Mouse (Mus musculus): ENCODE results near the gene Hist1h1d. TPM values are rescaled to one million over a fixed set of nuclear protein-coding genes. Genes with fewer than 3 reads are reported as not detected.
"Not testable (repeated sequence)": the region's sequence is repeated elsewhere in the genome, so short reads cannot be mapped to it uniquely, and the experiment has no call there.

The Hist1h1d gene
- polyA plus RNA-seq, 1 experiment from 2014 or later, result 0.17 TPM

- H3K27me3 ChIP-seq (ENCODE audit: control insufficient read depth, insufficient read depth, low read length), result no peaks in the 10 kb centered on the region
- WGBS, result under 1% methylated on average over 50 of the region's 54 CpGs
- H3K9me3 ChIP-seq (ENCODE audit: control insufficient read depth, low read length), result no peaks in the 10 kb centered on the region
These were observed 2.1 kb downstream of the Hist1h1d start for GRCm38 (mm10) chr13:23554925-23555838.

GRCm38 (mm10) chr13:23555839-23556416, 2.9 kb downstream of the Hist1h1d start:
- Histone ChIP-seq H3K27ac (peak overlapping the region; percentile 88), H3K9me3 (ENCODE audit: control insufficient read depth, low read length) (no peaks in the 10 kb centered on the region), H3K4me1 (replicated peaks; ENCODE audit: control insufficient read depth, insufficient read depth, low read length) (peaks cover 20% of the 10 kb centered on the region), H3K4me2 (replicated peaks) (peak overlapping the region; percentile 83), H3K27me3 (ENCODE audit: control insufficient read depth, insufficient read depth, low read length) (no peaks in the 10 kb centered on the region), H3K36me3 (replicated peaks; ENCODE audit: control insufficient read depth, insufficient read depth) (no peaks in the 10 kb centered on the region), H3K4me3 (replicated peaks; ENCODE audit: low read length) (peak overlapping the region; percentile 46), H3K9ac (peak overlapping the region; percentile 68)
- under 1% methylated on average over 18 of the region's 18 CpGs for WGBS
- DNase-seq (ENCODE audit: low spot score) (peak; percentile 94), ATAC-seq (ENCODE audit: low FRiP score) (peak; percentile 85)

More at GRCm38 (mm10) chr13:23554925-23555838, 2.1 kb downstream of the Hist1h1d start:
- peak; percentile 77 for ATAC-seq (ENCODE audit: low FRiP score)
- peak; percentile 77 for DNase-seq (ENCODE audit: low spot score)
- Histone ChIP-seq H3K27ac (peak overlapping the region; percentile 88), H3K36me3 (replicated peaks; ENCODE audit: control insufficient read depth, insufficient read depth) (no peaks in the 10 kb centered on the region), H3K4me2 (replicated peaks) (peak overlapping the region; percentile 83), H3K4me1 (replicated peaks; ENCODE audit: control insufficient read depth, insufficient read depth, low read length) (peaks cover 25% of the 10 kb centered on the region), H3K9ac (peak overlapping the region; percentile 68), H3K4me3 (replicated peaks; ENCODE audit: low read length) (peak overlapping the region; percentile 46)

- Histone ChIP-seq H3K36me3 (replicated peaks; ENCODE audit: control insufficient read depth, insufficient read depth) (no peaks in the 10 kb centered on the region), H3K9me3 (ENCODE audit: control insufficient read depth, low read length) (no peaks in the 10 kb centered on the region), H3K4me3 (replicated peaks; ENCODE audit: low read length) (no peak overlapping the region), H3K4me1 (replicated peaks; ENCODE audit: control insufficient read depth, insufficient read depth, low read length) (peaks cover 16% of the 10 kb centered on the region), H3K27me3 (ENCODE audit: control insufficient read depth, insufficient read depth, low read length) (no peaks in the 10 kb centered on the region), H3K27ac (no peak overlapping the region), H3K4me2 (replicated peaks) (peak overlapping the region; percentile 83), H3K9ac (no peak overlapping the region)
- DNase-seq (ENCODE audit: low spot score) (no peak), ATAC-seq (ENCODE audit: low FRiP score) (no peak)
- WGBS, result 81% methylated on average over 3 of the region's 3 CpGs
These were observed 3.8 kb downstream of the Hist1h1d start for GRCm38 (mm10) chr13:23556906-23557305.

GRCm38 (mm10) chr13:23560699-23561098, 7.6 kb downstream of the Hist1h1d start:
- peak overlapping the region; percentile 29; the same call in 1 of the 2 replicates for H3K4me2 ChIP-seq (replicated peaks)
- not testable (repeated sequence) for H3K4me1 ChIP-seq (replicated peaks; ENCODE audit: control insufficient read depth, insufficient read depth, low read length); H3K9me3 ChIP-seq (ENCODE audit: control insufficient read depth, low read length); H3K4me3 ChIP-seq (replicated peaks; ENCODE audit: low read length); H3K27ac ChIP-seq; DNase-seq (ENCODE audit: low spot score); H3K36me3 ChIP-seq (replicated peaks; ENCODE audit: control insufficient read depth, insufficient read depth); H3K27me3 ChIP-seq (ENCODE audit: control insufficient read depth, insufficient read depth, low read length); H3K9ac ChIP-seq; ATAC-seq (ENCODE audit: low FRiP score)
- WGBS, result 13% methylated on average over 2 of the region's 2 CpGs

- ATAC-seq (ENCODE audit: low FRiP score); H3K27me3 ChIP-seq (ENCODE audit: control insufficient read depth, insufficient read depth, low read length); H3K36me3 ChIP-seq (replicated peaks; ENCODE audit: control insufficient read depth, insufficient read depth); H3K4me1 ChIP-seq (replicated peaks; ENCODE audit: control insufficient read depth, insufficient read depth, low read length); DNase-seq (ENCODE audit: low spot score); H3K9me3 ChIP-seq (ENCODE audit: control insufficient read depth, low read length): not testable (repeated sequence)
- Histone ChIP-seq H3K9ac (peak overlapping the region; percentile 62; the same call in 1 of the 2 replicates), H3K4me2 (replicated peaks) (peak overlapping the region; percentile 67), H3K27ac (peak overlapping the region; percentile 96), H3K4me3 (replicated peaks; ENCODE audit: low read length) (peak overlapping the region; percentile 34)
- WGBS, result 0% methylated on average over 2 of the region's 5 CpGs
These were observed 8.4 kb downstream of the Hist1h1d start for GRCm38 (mm10) chr13:23561531-23561882.

GRCm38 (mm10) chr13:23561883-23562659, 9.0 kb downstream of the Hist1h1d start, which contains the start of gene Hist1h3e:
Gene Hist1h3e (minus strand): TSS chr13:23562369.
- peak within 1 kb of the TSS; percentile 96 for H3K27ac ChIP-seq
- H3K9me3 ChIP-seq (ENCODE audit: control insufficient read depth, low read length); H3K36me3 ChIP-seq (replicated peaks; ENCODE audit: control insufficient read depth, insufficient read depth); H3K4me1 ChIP-seq (replicated peaks; ENCODE audit: control insufficient read depth, insufficient read depth, low read length); H3K27me3 ChIP-seq (ENCODE audit: control insufficient read depth, insufficient read depth, low read length): not testable (repeated sequence)
- H3K9ac ChIP-seq, result peak within 1 kb of the TSS; percentile 62
- under 1% methylated on average over 46 of the region's 67 CpGs for WGBS
- H3K4me2 ChIP-seq (replicated peaks), result peak within 1 kb of the TSS; percentile 67
- ATAC-seq (ENCODE audit: low FRiP score) (peak; percentile 96), DNase-seq (ENCODE audit: low spot score) (peak; percentile 98)
- H3K4me3 ChIP-seq (replicated peaks; ENCODE audit: low read length), result peak within 1 kb of the TSS; percentile 34

- Histone ChIP-seq H3K9ac (peak overlapping the region; percentile 62), H3K4me3 (replicated peaks; ENCODE audit: low read length) (peak overlapping the region; percentile 34), H3K27me3 (ENCODE audit: control insufficient read depth, insufficient read depth, low read length) (no peaks in the 10 kb centered on the region), H3K36me3 (replicated peaks; ENCODE audit: control insufficient read depth, insufficient read depth) (no peaks in the 10 kb centered on the region), H3K4me2 (replicated peaks) (peak overlapping the region; percentile 67), H3K4me1 (replicated peaks; ENCODE audit: control insufficient read depth, insufficient read depth, low read length) (no peaks in the 10 kb centered on the region), H3K27ac (peak overlapping the region; percentile 96), H3K9me3 (ENCODE audit: control insufficient read depth, low read length) (no peaks in the 10 kb centered on the region)
- peak; percentile 63 for ATAC-seq (ENCODE audit: low FRiP score)
- WGBS, result 3% methylated on average over 18 of the region's 18 CpGs
- DNase-seq (ENCODE audit: low spot score), result peak; percentile 83
These were observed 9.8 kb downstream of the Hist1h1d start for GRCm38 (mm10) chr13:23562699-23563462.

GRCm38 (mm10) chr13:23564482-23564881, 11.4 kb downstream of the Hist1h1d start:
- DNase-seq (ENCODE audit: low spot score), result no peak
- WGBS, result 86% methylated on average over 2 of the region's 2 CpGs
- Histone ChIP-seq H3K4me3 (replicated peaks; ENCODE audit: low read length) (no peak overlapping the region), H3K27me3 (ENCODE audit: control insufficient read depth, insufficient read depth, low read length) (no peaks in the 10 kb centered on the region), H3K4me1 (replicated peaks; ENCODE audit: control insufficient read depth, insufficient read depth, low read length) (no peaks in the 10 kb centered on the region), H3K9ac (no peak overlapping the region), H3K9me3 (ENCODE audit: control insufficient read depth, low read length) (no peaks in the 10 kb centered on the region), H3K36me3 (replicated peaks; ENCODE audit: control insufficient read depth, insufficient read depth) (no peaks in the 10 kb centered on the region), H3K27ac (peak overlapping the region; percentile 96; the same call in 1 of the 2 replicates), H3K4me2 (replicated peaks) (no peak overlapping the region)
- no peak for ATAC-seq (ENCODE audit: low FRiP score)

Measured in hindbrain, embryonic 14.5 days (tissue).